Mouse (Mus musculus) intestine, embryonic 14.5 days (tissue): ENCODE data around the gene Rasgef1b. TPM values are rescaled to one million over a fixed set of nuclear protein-coding genes. Genes with fewer than 3 reads are reported as not detected.

Experiments
- ATAC-seq: fragments of 200-750 bp; cut with Nextera tagmentation; replicated peaks from 2 replicates; pipeline ENCODE4 v1.8.0; 2017; ENCODE audit warnings: low read depth, moderate number of reproducible peaks, moderate TSS enrichment, moderate library complexity; ENCODE audit not compliant: low FRiP score, low TSS enrichment
- DNase-seq: peaks from one replicate; pipeline ENCODE4 v3.0.0-alpha.2; 2018; ENCODE audit warnings: low spot score
- H3K27ac ChIP-seq: fragments of 300-500 bp; sonication (generic); 2 replicates; pipeline ENCODE4 v1.5.1; 2014; ENCODE audit warnings: low read depth, mild to moderate bottlenecking, control low read depth
- H3K27me3 ChIP-seq: fragments of 300-500 bp; sonication (generic); replicated peaks from 2 replicates; pipeline ENCODE4 v1.6.1; 2014; ENCODE audit warnings: low read length, control low read depth; ENCODE audit not compliant: control insufficient read depth, insufficient read depth
- H3K36me3 ChIP-seq: fragments of 300-500 bp; sonication (generic); 2 replicates; pipeline ENCODE4 v1.6.1; 2014; ENCODE audit warnings: low read length, control low read depth; ENCODE audit not compliant: control insufficient read depth, insufficient read depth
- H3K4me1 ChIP-seq: fragments of 300-500 bp; sonication (generic); replicated peaks from 2 replicates; pipeline ENCODE4 v1.6.1; 2014; ENCODE audit warnings: low read length, control low read depth, mixed read lengths; ENCODE audit not compliant: control insufficient read depth, insufficient read depth
- H3K4me2 ChIP-seq: fragments of 300-500 bp; sonication (generic); 2 replicates; pipeline ENCODE4 v1.6.1; 2014; ENCODE audit warnings: low read length
- H3K4me3 ChIP-seq: fragments of 300-500 bp; sonication (generic); 2 replicates; pipeline ENCODE4 v1.5.1; 2014; ENCODE audit warnings: low read depth, low read length, control low read depth, mixed read lengths
- H3K9ac ChIP-seq: fragments of 300-500 bp; sonication (generic); 2 replicates; pipeline ENCODE4 v1.6.1; 2014; ENCODE audit warnings: mild to moderate bottlenecking, low read length
- H3K9me3 ChIP-seq: fragments of 300-500 bp; sonication (generic); 2 replicates; pipeline ENCODE4 v1.6.1; 2016; ENCODE audit warnings: low read length, control low read depth; ENCODE audit not compliant: control insufficient read depth
- WGBS: fragments of 180-500 bp; shearing (Covaris S2); extraction: QIAGEN DNeasy Blood & Tissue Kit; methylation state at CpG from one replicate; pipeline ENCODE4 v1.1.7; 2014; 5-methylcytosine and 5-hydroxymethylcytosine counted together
- polyA plus RNA-seq: library from polyadenylated mRNA; unstranded; fragments of >200 nt; fragmentation: Nextera tagmentation; extraction: Ambion mirVana; gene quantifications from 2 replicates; pipeline ENCODE4 v1.2.1, GENCODE M21; 2014

The Rasgef1b gene
- polyA plus RNA-seq, 1 experiment from 2014 or later = 13.0 TPM

- Histone ChIP-seq H3K9ac (no peak overlapping the region), H3K27me3 (no peaks in the 10 kb centered on the region), H3K9me3 (no peaks in the 10 kb centered on the region), H3K27ac (no peak overlapping the region), H3K4me2 (no peak overlapping the region), H3K36me3 (no peaks in the 10 kb centered on the region), H3K4me3 (no peak overlapping the region), H3K4me1 (no peaks in the 10 kb centered on the region)
- no peak for ATAC-seq
- no peak for DNase-seq
- 79% methylated on average over 4 of the region's 4 CpGs for WGBS
Observed at GRCm38 (mm10) chr5:99587589-99587988, 141.3 kb downstream of the Rasgef1b start.

- ATAC-seq (no peak), DNase-seq (no peak)
- Histone ChIP-seq H3K9me3 (no peaks in the 10 kb centered on the region), H3K4me2 (no peak overlapping the region), H3K27ac (no peak overlapping the region), H3K9ac (no peak overlapping the region), H3K4me1 (no peaks in the 10 kb centered on the region), H3K36me3 (no peaks in the 10 kb centered on the region), H3K27me3 (no peaks in the 10 kb centered on the region), H3K4me3 (no peak overlapping the region)
- 85% methylated on average over 6 of the region's 6 CpGs for WGBS
Observed at GRCm38 (mm10) chr5:99586287-99586686, 142.6 kb downstream of the Rasgef1b start.

- no peaks in the 10 kb centered on the region for H3K36me3 ChIP-seq
- H3K4me1 ChIP-seq = no peaks in the 10 kb centered on the region
- H3K9me3 ChIP-seq = no peaks in the 10 kb centered on the region
- no peak overlapping the region for H3K4me3 ChIP-seq
- no peak for ATAC-seq
- H3K27me3 ChIP-seq = no peaks in the 10 kb centered on the region
- H3K9ac ChIP-seq = no peak overlapping the region
- no peak overlapping the region for H3K27ac ChIP-seq
- 76% methylated on average over 5 of the region's 5 CpGs for WGBS
- no peak for DNase-seq
- H3K4me2 ChIP-seq = no peak overlapping the region
Observed at GRCm38 (mm10) chr5:99585166-99585898, 143.5 kb downstream of the Rasgef1b start.

DNA sequence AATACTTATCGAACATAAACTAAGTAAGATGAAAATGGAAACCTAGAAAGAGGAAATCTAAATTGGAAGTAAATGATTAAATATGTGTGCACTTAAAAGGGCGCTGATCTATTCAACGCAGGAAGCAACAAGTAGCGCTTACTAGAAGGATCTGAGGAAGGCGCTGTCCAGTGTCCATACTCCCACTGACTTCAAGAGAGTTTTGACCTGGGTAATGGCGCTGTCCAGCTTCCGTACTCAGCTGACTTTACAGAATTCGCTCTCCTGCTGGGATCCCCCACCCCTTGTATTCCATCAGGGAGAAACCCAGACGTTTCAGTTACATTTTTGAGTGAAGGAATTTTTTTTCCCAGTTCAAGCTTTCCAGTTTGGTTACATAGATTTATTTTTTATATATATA lies 144.6 kb downstream of the Rasgef1b start:
- DNase-seq = no peak

DNA sequence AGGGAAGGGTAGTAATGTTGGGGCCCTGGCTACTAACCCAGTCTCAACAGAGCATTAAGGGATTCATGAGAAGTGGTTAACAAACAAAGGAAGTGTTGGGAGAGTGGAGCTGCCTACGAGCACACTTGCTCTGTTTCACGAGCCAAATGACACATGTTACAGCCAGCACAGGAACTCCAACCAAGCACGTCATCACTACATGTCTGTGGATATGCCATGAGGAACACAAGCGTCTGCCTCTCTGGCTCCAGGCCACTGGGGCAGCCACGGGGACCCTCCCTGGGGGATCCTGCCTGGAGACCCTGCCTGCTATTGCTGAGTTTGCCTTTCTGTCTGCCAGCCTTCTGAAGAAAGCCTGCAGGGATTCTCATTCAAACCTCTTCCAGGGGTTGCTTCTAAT lies 146.8 kb downstream of the Rasgef1b start:
- H3K4me3 ChIP-seq = no peak overlapping the region
- H3K27me3 ChIP-seq = no peaks in the 10 kb centered on the region
- no peak overlapping the region for H3K9ac ChIP-seq
- WGBS = 55% methylated on average over 5 of the region's 5 CpGs
- H3K4me2 ChIP-seq = no peak overlapping the region
- H3K4me1 ChIP-seq = no peaks in the 10 kb centered on the region
- H3K27ac ChIP-seq = no peak overlapping the region
- H3K36me3 ChIP-seq = no peaks in the 10 kb centered on the region
- no peak for DNase-seq
- H3K9me3 ChIP-seq = no peaks in the 10 kb centered on the region
- no peak for ATAC-seq

More for the DNA sequence above, 144.6 kb downstream of the Rasgef1b start:
- Histone ChIP-seq H3K27ac (no peak overlapping the region), H3K9ac (no peak overlapping the region), H3K36me3 (no peaks in the 10 kb centered on the region), H3K4me2 (no peak overlapping the region), H3K4me1 (no peaks in the 10 kb centered on the region), H3K27me3 (no peaks in the 10 kb centered on the region), H3K9me3 (no peaks in the 10 kb centered on the region), H3K4me3 (no peak overlapping the region)
- ATAC-seq = no peak
- WGBS = 78% methylated on average over 9 of the region's 9 CpGs

- no peaks in the 10 kb centered on the region for H3K4me1 ChIP-seq
- 6% methylated on average over 4 of the region's 4 CpGs for WGBS
- H3K27me3 ChIP-seq = no peaks in the 10 kb centered on the region
- no peaks in the 10 kb centered on the region for H3K36me3 ChIP-seq
- ATAC-seq (peak; percentile 72; the same call in 1 of the 2 replicates), DNase-seq (peak; percentile 67)
- no peak overlapping the region for H3K27ac ChIP-seq
- H3K9ac ChIP-seq = no peak overlapping the region
- no peaks in the 10 kb centered on the region for H3K9me3 ChIP-seq
- H3K4me2 ChIP-seq = no peak overlapping the region
- no peak overlapping the region for H3K4me3 ChIP-seq
Observed at GRCm38 (mm10) chr5:99578692-99579091, 150.2 kb downstream of the Rasgef1b start.

DNA sequence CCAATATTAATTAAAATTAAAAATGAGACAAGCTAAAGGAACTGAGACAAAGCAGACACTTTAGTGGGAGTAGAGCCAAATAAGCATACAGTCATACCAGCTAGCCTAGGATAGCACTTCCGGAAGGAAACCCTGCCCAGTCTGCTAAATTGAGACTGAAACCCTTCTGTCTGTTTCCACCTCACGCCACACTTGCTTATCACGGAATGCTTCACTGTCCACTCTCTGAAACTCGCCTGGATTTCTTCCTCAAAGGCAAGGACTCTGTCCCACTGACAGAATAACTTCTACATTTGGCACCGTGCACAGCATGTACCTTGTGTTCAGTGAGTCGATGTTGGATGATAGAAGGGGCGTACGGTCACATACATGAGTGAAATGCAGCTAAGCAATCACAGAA lies 153.0 kb downstream of the Rasgef1b start:
- no peak for DNase-seq
- Histone ChIP-seq H3K4me1 (no peaks in the 10 kb centered on the region), H3K9me3 (no peaks in the 10 kb centered on the region), H3K27me3 (no peaks in the 10 kb centered on the region), H3K4me2 (no peak overlapping the region), H3K9ac (no peak overlapping the region), H3K4me3 (no peak overlapping the region), H3K27ac (no peak overlapping the region), H3K36me3 (no peaks in the 10 kb centered on the region)
- ATAC-seq = no peak
- 79% methylated on average over 8 of the region's 8 CpGs for WGBS

DNA sequence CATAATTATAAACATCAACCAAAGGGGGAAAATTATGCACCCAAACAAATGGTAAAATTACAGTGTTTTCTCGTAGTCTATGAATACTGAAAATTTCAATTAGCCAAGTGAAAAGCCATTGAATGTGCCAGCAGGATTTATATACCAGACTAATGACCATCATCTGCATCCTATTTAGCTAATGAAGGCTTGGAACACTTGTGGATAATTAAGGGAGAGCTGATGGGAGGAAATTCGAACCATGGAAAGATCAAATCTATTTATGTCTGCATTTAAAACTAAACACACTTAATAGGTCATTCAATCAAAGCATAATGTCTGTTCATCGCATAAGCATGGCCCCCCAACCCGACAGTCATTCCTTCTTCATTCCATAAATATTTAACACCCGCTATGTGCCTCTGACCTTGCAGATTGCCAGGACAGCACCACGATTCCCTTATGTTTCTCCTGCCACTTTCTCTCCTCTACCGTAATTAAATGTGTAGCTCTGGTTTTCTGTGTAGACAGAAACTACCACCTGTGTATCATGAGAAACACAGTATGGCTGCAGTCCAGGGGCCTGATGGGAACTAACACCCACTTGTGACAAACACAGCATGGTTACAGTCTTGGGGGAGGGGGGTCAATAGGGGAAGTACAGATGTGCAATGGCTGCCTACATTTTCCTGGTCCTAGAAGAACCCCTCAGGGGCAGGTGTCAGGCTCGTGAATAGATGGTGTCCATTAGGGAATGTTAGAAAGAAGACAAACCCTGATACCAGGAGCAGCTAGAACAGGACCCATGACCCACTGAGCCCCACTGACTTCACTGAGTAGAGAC lies 164.2 kb downstream of the Rasgef1b start:
- H3K27me3 ChIP-seq = no peaks in the 10 kb centered on the region
- H3K9ac ChIP-seq = no peak overlapping the region
- 48% methylated on average over 8 of the region's 8 CpGs for WGBS
- no peak for ATAC-seq
- H3K36me3 ChIP-seq = no peaks in the 10 kb centered on the region
- H3K9me3 ChIP-seq = no peaks in the 10 kb centered on the region
- no peak for DNase-seq
- H3K4me3 ChIP-seq = no peak overlapping the region
- H3K4me1 ChIP-seq = 0 out of 2 replicates have a peak, but pooled peaks cover 4% of the 10 kb centered on the region
- H3K27ac ChIP-seq = no peak overlapping the region
- H3K4me2 ChIP-seq = no peak overlapping the region
